Mouse (Mus musculus) liver, adult 2 months (tissue): Measurements from ENCODE around the gene Frmd4a. TPM values are rescaled to one million over a fixed set of nuclear protein-coding genes. Genes with fewer than 3 reads are reported as not detected.

Source experiments
- DNase-seq: peaks from one replicate; pipeline ENCODE4 v3.0.0-alpha.2; 2011; ENCODE audit warnings: low read depth, low spot score; ENCODE audit errors: extremely low read depth
- H3K27ac ChIP-seq: fragments of 200-500 bp; replicated peaks from 2 replicates; pipeline ENCODE4 v1.5.1; 2012; ENCODE audit warnings: low read depth, mild to moderate bottlenecking, control low read depth, inconsistent platforms, low read length; ENCODE audit not compliant: insufficient read depth
- H3K27me3 ChIP-seq: fragments of 200-500 bp; 2 replicates; pipeline ENCODE4 v1.6.1; 2012; ENCODE audit warnings: mild to moderate bottlenecking, moderate library complexity, low read length, inconsistent platforms; ENCODE audit not compliant: control insufficient read depth, insufficient read depth
- H3K36me3 ChIP-seq: fragments of 200-500 bp; 2 replicates; pipeline ENCODE4 v1.6.1; 2012; ENCODE audit warnings: low read length, inconsistent platforms; ENCODE audit not compliant: control insufficient read depth, insufficient read depth
- H3K4me1 ChIP-seq: fragments of 200-500 bp; 2 replicates; pipeline ENCODE4 v1.6.1; 2011; ENCODE audit warnings: low read length; ENCODE audit not compliant: control insufficient read depth, insufficient read depth
- H3K4me3 ChIP-seq: fragments of 200-500 bp; 2 replicates; pipeline ENCODE4 v1.5.1; 2011; ENCODE audit warnings: low read depth, mild to moderate bottlenecking, control low read depth, low read length, moderate library complexity; ENCODE audit not compliant: insufficient read depth
- H3K79me2 ChIP-seq: fragments of 200-500 bp; 2 replicates; pipeline ENCODE4 v1.6.1; 2012; ENCODE audit warnings: inconsistent platforms, mild to moderate bottlenecking, low read length, moderate library complexity; ENCODE audit not compliant: control insufficient read depth, insufficient read depth
- H3K9ac ChIP-seq: fragments of 200-500 bp; 2 replicates; pipeline ENCODE4 v1.6.1; 2012; ENCODE audit warnings: low read depth, mild to moderate bottlenecking, control low read depth, inconsistent platforms, low read length
- CTCF ChIP-seq: fragments of 200-500 bp; IDR thresholded peaks from 2 replicates; pipeline ENCODE4 v1.5.1; 2011; ENCODE audit warnings: low read depth, low read length, control low read depth
- POLR2A ChIP-seq: fragments of 200-500 bp; IDR thresholded peaks from 2 replicates; pipeline ENCODE4 v1.6.1; 2011; ENCODE audit warnings: low read length, control low read depth; ENCODE audit not compliant: insufficient read depth; ENCODE audit errors: extremely low read depth
- WGBS: fragments of 180-500 bp; shearing (Covaris S2); methylation state at CpG from one replicate; pipeline ENCODE4 v1.1.7; 2018; 5-methylcytosine and 5-hydroxymethylcytosine counted together
- polyA plus RNA-seq: library from polyadenylated mRNA; depleted of rRNA; stranded (reverse); fragments of >200 nt; gene quantifications from 2 replicates; pipeline ENCODE4 v1.2.3, GENCODE M21; 2012
- total RNA-seq: library from RNA; depleted of rRNA; stranded (reverse); fragments of >200 nt; gene quantifications from 2 replicates; pipeline ENCODE4 v1.2.3, GENCODE M21; 2014

Gene Frmd4a
- total and polyA plus RNA-seq, 2 experiments: 2.1 to 3.1 TPM

DNA sequence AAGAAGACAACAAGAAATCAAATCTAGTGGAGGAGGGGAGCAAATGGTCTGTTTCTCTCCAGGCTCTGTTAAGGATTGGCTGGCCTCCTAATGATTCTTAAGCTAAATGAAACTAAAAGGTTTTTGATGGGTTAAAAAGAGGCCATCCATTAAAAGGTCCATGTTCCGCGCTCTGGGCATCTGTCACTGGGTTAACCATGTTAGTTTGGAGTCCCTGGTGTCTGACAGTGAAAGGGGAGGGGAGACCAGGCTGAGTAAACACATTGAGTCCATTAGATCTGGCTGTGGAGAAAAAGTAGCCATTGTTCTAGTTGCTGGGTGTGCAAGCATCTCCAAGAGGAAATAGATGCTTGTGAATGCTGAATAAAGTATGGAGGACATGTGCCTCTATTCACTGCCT, 534.3 kb downstream of the Frmd4a start:
- Histone ChIP-seq H3K4me3 (no peak overlapping the region), H3K9ac (no peak overlapping the region), H3K36me3 (no peaks in the 10 kb centered on the region), H3K4me1 (no peaks in the 10 kb centered on the region), H3K79me2 (no peaks in the 10 kb centered on the region), H3K27ac (no peak overlapping the region), H3K27me3 (no peaks in the 10 kb centered on the region)
- TF ChIP-seq POLR2A (no peak), CTCF (no peak)
- 95% methylated on average over 2 of the region's 2 CpGs for WGBS
- no peak for DNase-seq

DNA sequence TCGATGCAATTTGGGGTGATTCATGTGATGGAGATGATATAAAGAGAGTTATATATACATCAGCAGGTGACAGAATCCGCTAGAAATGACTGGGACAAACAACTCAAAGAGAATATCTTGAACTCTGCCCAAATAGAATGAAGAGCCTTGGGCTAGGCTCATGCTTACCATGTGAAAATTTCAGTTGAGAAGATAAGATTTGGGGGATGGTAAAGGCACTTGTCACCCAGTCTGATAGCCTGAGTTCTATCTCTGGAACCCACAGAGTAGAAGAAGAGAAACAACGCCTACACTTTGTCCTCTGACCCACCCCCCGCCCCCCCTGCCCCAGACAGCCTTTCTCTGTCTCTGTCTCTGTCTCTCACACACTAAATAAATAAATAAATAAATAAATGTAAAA, 535.0 kb downstream of the Frmd4a start:
- 93% methylated on average over 4 of the region's 4 CpGs for WGBS
- TF ChIP-seq POLR2A: no peak
- no peak for TF ChIP-seq CTCF
- Histone ChIP-seq H3K4me3 (no peak overlapping the region), H3K79me2 (no peaks in the 10 kb centered on the region), H3K36me3 (no peaks in the 10 kb centered on the region), H3K27ac (no peak overlapping the region), H3K9ac (no peak overlapping the region), H3K4me1 (no peaks in the 10 kb centered on the region), H3K27me3 (no peaks in the 10 kb centered on the region)
- no peak for DNase-seq

DNA sequence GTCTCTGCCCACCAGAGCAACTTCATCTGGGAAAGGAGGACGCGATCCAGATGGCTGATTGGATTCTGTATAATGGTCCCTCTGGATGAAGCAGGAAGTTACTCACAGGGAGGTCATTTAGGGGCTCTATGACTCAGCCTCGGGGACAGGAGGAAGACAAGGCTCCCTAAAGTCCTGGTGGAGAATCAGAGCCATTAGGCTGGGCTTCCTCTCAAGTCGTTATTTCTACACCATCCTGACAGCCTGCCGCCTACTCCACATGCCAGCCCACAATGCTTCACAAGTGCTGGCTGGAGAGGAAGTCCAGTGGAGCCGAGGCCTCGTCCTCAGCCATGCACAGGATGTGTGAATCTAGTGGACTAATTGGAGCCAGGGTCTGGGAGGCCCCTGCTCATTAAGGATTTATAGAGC, 537.7 kb downstream of the Frmd4a start:
- no peaks in the 10 kb centered on the region for H3K27me3 ChIP-seq
- H3K27ac ChIP-seq: peak overlapping the region; percentile 63
- TF ChIP-seq CTCF (no peak), POLR2A (no peak)
- H3K9ac ChIP-seq: no peak overlapping the region
- WGBS: 66% methylated on average over 7 of the region's 7 CpGs
- H3K4me3 ChIP-seq: no peak overlapping the region
- peak; percentile 33 for DNase-seq
- H3K4me1 ChIP-seq: 0 out of 2 replicates have a peak, but pooled peaks cover 6% of the 10 kb centered on the region
- H3K79me2 ChIP-seq: no peaks in the 10 kb centered on the region
- H3K36me3 ChIP-seq: no peaks in the 10 kb centered on the region

GRCm38 (mm10) chr2:4556188-4556587, 538.7 kb downstream of the Frmd4a start:
- no peak overlapping the region for H3K4me3 ChIP-seq
- WGBS: 88% methylated on average over 10 of the region's 10 CpGs
- TF ChIP-seq CTCF: no peak
- TF ChIP-seq POLR2A: no peak
- H3K4me1 ChIP-seq: 0 out of 2 replicates have a peak, but pooled peaks cover 6% of the 10 kb centered on the region
- H3K9ac ChIP-seq: no peak overlapping the region
- peaks cover 3% of the 10 kb centered on the region; the same call in 1 of the 2 replicates for H3K79me2 ChIP-seq
- H3K36me3 ChIP-seq: no peaks in the 10 kb centered on the region
- H3K27me3 ChIP-seq: no peaks in the 10 kb centered on the region
- no peak overlapping the region for H3K27ac ChIP-seq
- DNase-seq: no peak

- Histone ChIP-seq H3K4me3 (no peak overlapping the region), H3K9ac (no peak overlapping the region), H3K27ac (peak overlapping the region; percentile 37), H3K27me3 (no peaks in the 10 kb centered on the region), H3K36me3 (no peaks in the 10 kb centered on the region), H3K79me2 (peaks cover 6% of the 10 kb centered on the region; the same call in 1 of the 2 replicates), H3K4me1 (0 out of 2 replicates have a peak, but pooled peaks cover 6% of the 10 kb centered on the region)
- WGBS: 57% methylated on average over 4 of the region's 4 CpGs
- no peak for DNase-seq
- TF ChIP-seq CTCF (no peak), POLR2A (no peak)
Measured at GRCm38 (mm10) chr2:4557028-4557427, 539.5 kb downstream of the Frmd4a start.

- peak overlapping the region; percentile 21 for H3K27ac ChIP-seq
- TF ChIP-seq CTCF: no peak
- no peak for TF ChIP-seq POLR2A
- H3K36me3 ChIP-seq: no peaks in the 10 kb centered on the region
- H3K27me3 ChIP-seq: no peaks in the 10 kb centered on the region
- H3K4me3 ChIP-seq: no peak overlapping the region
- peaks cover 6% of the 10 kb centered on the region; the same call in 1 of the 2 replicates for H3K79me2 ChIP-seq
- H3K9ac ChIP-seq: no peak overlapping the region
- H3K4me1 ChIP-seq: 0 out of 2 replicates have a peak, but pooled peaks cover 6% of the 10 kb centered on the region
- WGBS: 66% methylated on average over 4 of the region's 4 CpGs
- no peak for DNase-seq
Measured at GRCm38 (mm10) chr2:4557466-4557865, 539.9 kb downstream of the Frmd4a start.
